Mouse (Mus musculus) CH12.LX (cell line): ENCODE results near the gene A930033H14Rik. TPM values are rescaled to one million over a fixed set of nuclear protein-coding genes. Genes with fewer than 3 reads are reported as not detected.

Experiments used
- DNase-seq: peaks from one replicate; pipeline ENCODE4 v3.0.0-alpha.2; 2013; ENCODE audit errors: extremely low read depth
- H3K27ac ChIP-seq: 2 replicates; pipeline ENCODE4 v1.5.1; 2012; ENCODE audit warnings: low read depth, mild to moderate bottlenecking, control low read depth, moderate library complexity; ENCODE audit not compliant: insufficient read depth
- H3K27me3 ChIP-seq: replicated peaks from 2 replicates; pipeline ENCODE3; 2012; ENCODE audit warnings: inconsistent platforms
- H3K36me3 ChIP-seq, 2 experiments: replicated peaks in 1 of 2; 2 replicates each; pipeline versions ENCODE3 to v1.6.1; 2012; ENCODE audit warnings: inconsistent platforms in 1 of 2, low read length in 1 of 2, mild to moderate bottlenecking in 1 of 2, mixed read lengths in 1 of 2, moderate library complexity in 1 of 2; ENCODE audit not compliant: control insufficient read depth in 1 of 2, insufficient read depth in 1 of 2
- H3K4me1 ChIP-seq, 2 experiments: 2 replicates each; pipeline ENCODE4 v1.6.1; 2012; ENCODE audit warnings: inconsistent platforms in 1 of 2, moderate library complexity in 1 of 2; ENCODE audit not compliant: insufficient read depth in 2 of 2, control insufficient read depth in 1 of 2
- H3K4me2 ChIP-seq: 2 replicates; pipeline ENCODE4 v1.6.1; 2012; ENCODE audit warnings: low read depth, mild to moderate bottlenecking, control low read depth; ENCODE audit not compliant: poor library complexity, insufficient read depth, severe bottlenecking
- H3K4me3 ChIP-seq, 3 experiments: fragments of 150-350 bp in 1 of 3; sonication (generic) in 1 of 3; replicated peaks in 1 of 3; 2 replicates each; pipeline versions ENCODE3 to v1.5.1; 2011 to 2012; ENCODE audit warnings: low read depth in 2 of 3, low read length in 2 of 3, mild to moderate bottlenecking in 2 of 3, moderate library complexity in 2 of 3, control low read depth in 1 of 3, improper control_type of control experiment in 1 of 3, inconsistent platforms in 1 of 3, mixed read lengths in 1 of 3; ENCODE audit not compliant: poor library complexity in 1 of 3
- H3K79me2 ChIP-seq: replicated peaks from 2 replicates; pipeline ENCODE4 v1.6.1; 2012; ENCODE audit warnings: mild to moderate bottlenecking, moderate library complexity; ENCODE audit not compliant: control insufficient read depth, poor library complexity, insufficient read depth, severe bottlenecking; ENCODE audit errors: extremely low read depth
- H3K9ac ChIP-seq: 2 replicates; pipeline ENCODE4 v1.6.1; 2012; ENCODE audit warnings: low read depth, mild to moderate bottlenecking, control low read depth, moderate library complexity; ENCODE audit not compliant: insufficient read depth
- H3K9me3 ChIP-seq: replicated peaks from 2 replicates; pipeline ENCODE3; 2012; ENCODE audit warnings: low read length, inconsistent platforms, mixed read lengths
- BHLHE40 ChIP-seq: IDR thresholded peaks from 2 replicates; pipeline ENCODE4 v1.6.1; 2011; ENCODE audit warnings: mild to moderate bottlenecking, low read depth, low read length, improper control_type of control experiment
- CHD2 ChIP-seq: IDR thresholded peaks from 2 replicates; pipeline ENCODE4 v1.6.1; 2011; ENCODE audit warnings: low read length, improper control_type of control experiment
- E2F4 ChIP-seq: IDR thresholded peaks from 2 replicates; pipeline ENCODE4 v1.6.1; 2011; ENCODE audit warnings: low read depth, low read length, improper control_type of control experiment; ENCODE audit not compliant: insufficient replicate concordance
- ELF1 ChIP-seq: IDR thresholded peaks from 2 replicates; pipeline ENCODE4 v1.6.1; 2014; ENCODE audit warnings: low read depth, mild to moderate bottlenecking, inconsistent platforms, low read length, improper control_type of control experiment
- EP300 ChIP-seq: IDR thresholded peaks from 2 replicates; pipeline ENCODE4 v1.6.1; 2011; ENCODE audit warnings: low read length, improper control_type of control experiment
- GABPA ChIP-seq: IDR thresholded peaks from 2 replicates; pipeline ENCODE4 v1.6.1; 2012; ENCODE audit warnings: low read depth, low read length, improper control_type of control experiment, inconsistent platforms; ENCODE audit not compliant: insufficient replicate concordance
- HCFC1 ChIP-seq: IDR thresholded peaks from 2 replicates; pipeline ENCODE4 v1.6.1; 2012; ENCODE audit warnings: low read depth, mild to moderate bottlenecking, inconsistent platforms, low read length, improper control_type of control experiment
- JUN ChIP-seq: IDR thresholded peaks from 2 replicates; pipeline ENCODE4 v1.6.1; 2011; ENCODE audit warnings: low read depth, mild to moderate bottlenecking, low read length, improper control_type of control experiment, moderate library complexity; ENCODE audit not compliant: insufficient read depth
- JUND ChIP-seq: conservative IDR thresholded peaks from 2 replicates; pipeline ENCODE4 v1.6.1; 2011; ENCODE audit warnings: low read depth, low read length, improper control_type of control experiment
- KAT2A ChIP-seq: IDR thresholded peaks from 2 replicates; pipeline ENCODE4 v1.6.1; 2012; ENCODE audit warnings: low read length, improper control_type of control experiment, inconsistent platforms; ENCODE audit not compliant: insufficient replicate concordance
- MAFK ChIP-seq: IDR thresholded peaks from 2 replicates; pipeline ENCODE4 v1.6.1; 2011; ENCODE audit warnings: low read length, improper control_type of control experiment; ENCODE audit not compliant: insufficient replicate concordance
- MAX ChIP-seq: IDR thresholded peaks from 2 replicates; pipeline ENCODE4 v1.6.1; 2011; ENCODE audit warnings: low read length, improper control_type of control experiment
- MAZ ChIP-seq: IDR thresholded peaks from 2 replicates; pipeline ENCODE4 v1.6.1; 2012; ENCODE audit warnings: low read depth, mild to moderate bottlenecking, inconsistent platforms, low read length, improper control_type of control experiment, moderate library complexity
- MXI1 ChIP-seq: IDR thresholded peaks from 2 replicates; pipeline ENCODE4 v1.6.1; 2011; ENCODE audit warnings: mild to moderate bottlenecking, low read depth, low read length, improper control_type of control experiment
- NELFE ChIP-seq: IDR thresholded peaks from 2 replicates; pipeline ENCODE4 v1.6.1; 2011; ENCODE audit warnings: low read depth, low read length, improper control_type of control experiment
- RAD21 ChIP-seq: IDR thresholded peaks from 2 replicates; pipeline ENCODE4 v1.6.1; 2011; ENCODE audit warnings: low read depth, mild to moderate bottlenecking, low read length, improper control_type of control experiment, moderate library complexity
- RCOR1 ChIP-seq: conservative IDR thresholded peaks from 2 replicates; pipeline ENCODE4 v1.6.1; 2012; ENCODE audit warnings: low read depth, mild to moderate bottlenecking, inconsistent platforms, low read length, improper control_type of control experiment
- SIN3A ChIP-seq: IDR thresholded peaks from 2 replicates; pipeline ENCODE4 v1.6.1; 2012; ENCODE audit warnings: low read length, improper control_type of control experiment, inconsistent platforms
- TBP ChIP-seq: conservative IDR thresholded peaks from 2 replicates; pipeline ENCODE4 v1.6.1; 2011; ENCODE audit warnings: low read depth, low read length, improper control_type of control experiment
- USF1 ChIP-seq: IDR thresholded peaks from 2 replicates; pipeline ENCODE4 v1.6.1; 2014; ENCODE audit warnings: low read depth, mild to moderate bottlenecking, inconsistent platforms, low read length, improper control_type of control experiment
- USF2 ChIP-seq: conservative IDR thresholded peaks from 2 replicates; pipeline ENCODE4 v1.6.1; 2011; ENCODE audit warnings: low read depth, low read length, improper control_type of control experiment
- ZKSCAN1 ChIP-seq: IDR thresholded peaks from 2 replicates; pipeline ENCODE4 v1.6.1; 2012; ENCODE audit warnings: low read depth, inconsistent platforms, low read length, improper control_type of control experiment, borderline replicate concordance
- dilution Hi-C: fragments of 300-500 bp; cut with MboI; formaldehyde crosslinking; loops from 2 replicates; pipeline ENCODE4 v1.14.3; 2020; ENCODE audit warnings: low sequenced_read_pairs; ENCODE audit not compliant: extremely low pct_unique_long_range_greater_than_20kb, extremely low pct_ligation_motif_present
- in situ Hi-C: fragments of 300-500 bp; cut with MboI; formaldehyde crosslinking; loops from 3 replicates; pipeline ENCODE4 v1.14.3; 2019; ENCODE audit warnings: low sequenced_read_pairs, low pct_ligation_motif_present, low pct_unique_long_range_greater_than_20kb, mixed read lengths
- polyA plus RNA-seq: library from polyadenylated mRNA; unstranded; fragments of >175 nt; gene quantifications from 2 replicates; pipeline ENCODE4 v1.2.1, GENCODE M21; 2012; ENCODE audit warnings: low read depth; ENCODE audit not compliant: insufficient read length
- total RNA-seq, 2 experiments: library from RNA; depleted of rRNA; stranded (reverse); fragments of 300-350 nt in 1 of 2; fragments of >200 nt in 1 of 2; gene quantifications; 2 replicates each; pipeline ENCODE4 v1.2.3; 2012 to 2014

The A930033H14Rik gene
- total and polyA plus RNA-seq, 3 experiments, result 0.13 to 0.85 (median 0.46) TPM

DNA sequence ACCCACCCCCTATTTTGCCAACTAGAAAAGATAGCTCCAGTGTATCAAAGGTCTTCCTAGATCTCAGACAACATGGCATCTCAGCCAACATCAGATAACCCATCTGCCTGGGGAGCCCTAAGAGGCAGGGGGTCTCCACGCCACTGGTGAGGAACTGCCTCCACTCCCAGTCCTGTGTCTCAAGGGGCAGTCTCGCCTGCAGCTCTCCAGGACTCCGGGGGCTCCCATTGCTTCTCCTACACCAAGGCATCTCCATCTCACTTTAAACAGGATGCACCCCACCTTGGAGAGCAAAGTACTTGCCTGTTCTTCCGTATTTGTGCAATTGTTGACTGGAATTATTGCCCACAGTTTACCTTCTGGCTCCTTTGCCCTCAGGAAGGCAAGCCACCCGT lies 40.8 kb upstream of the A930033H14Rik start:
- Histone ChIP-seq H3K4me2 (peak overlapping the region; percentile 79; the same call in 1 of the 2 replicates), H3K27me3 (no peaks in the 10 kb centered on the region), H3K27ac (peak overlapping the region; percentile 85), H3K9me3 (no peaks in the 10 kb centered on the region), H3K4me1 (peaks cover 37 to 73% of the 10 kb centered on the region in 2 experiments), H3K79me2 (peaks cover 5% of the 10 kb centered on the region), H3K4me3 (no peak overlapping the region), H3K9ac (0 out of 2 replicates have a peak overlapping the region, but pooled peaks have one; percentile 4), H3K36me3 (peaks cover 0 to 4% of the 10 kb centered on the region in 2 experiments)
- dilution Hi-C loops, result no loop called here
- no peak for DNase-seq
- no peak for TF ChIP-seq MAFK
- TF ChIP-seq ZKSCAN1, result no peak
- no peak for TF ChIP-seq MAZ
- TF ChIP-seq JUN, result no peak
- no peak for TF ChIP-seq EP300
- TF ChIP-seq USF2, result no peak
- no peak for TF ChIP-seq USF1
- TF ChIP-seq SIN3A, result no peak
- no peak for TF ChIP-seq MAX
- TF ChIP-seq MXI1, result no peak
- TF ChIP-seq RAD21, result no peak
- TF ChIP-seq E2F4, result no peak
- no peak for TF ChIP-seq ELF1
- TF ChIP-seq NELFE, result no peak
- TF ChIP-seq GABPA, result no peak
- TF ChIP-seq BHLHE40, result no peak
- no peak for TF ChIP-seq CHD2
- TF ChIP-seq TBP, result no peak
- TF ChIP-seq KAT2A, result no peak
- in situ Hi-C loops, result no loop called here

DNA sequence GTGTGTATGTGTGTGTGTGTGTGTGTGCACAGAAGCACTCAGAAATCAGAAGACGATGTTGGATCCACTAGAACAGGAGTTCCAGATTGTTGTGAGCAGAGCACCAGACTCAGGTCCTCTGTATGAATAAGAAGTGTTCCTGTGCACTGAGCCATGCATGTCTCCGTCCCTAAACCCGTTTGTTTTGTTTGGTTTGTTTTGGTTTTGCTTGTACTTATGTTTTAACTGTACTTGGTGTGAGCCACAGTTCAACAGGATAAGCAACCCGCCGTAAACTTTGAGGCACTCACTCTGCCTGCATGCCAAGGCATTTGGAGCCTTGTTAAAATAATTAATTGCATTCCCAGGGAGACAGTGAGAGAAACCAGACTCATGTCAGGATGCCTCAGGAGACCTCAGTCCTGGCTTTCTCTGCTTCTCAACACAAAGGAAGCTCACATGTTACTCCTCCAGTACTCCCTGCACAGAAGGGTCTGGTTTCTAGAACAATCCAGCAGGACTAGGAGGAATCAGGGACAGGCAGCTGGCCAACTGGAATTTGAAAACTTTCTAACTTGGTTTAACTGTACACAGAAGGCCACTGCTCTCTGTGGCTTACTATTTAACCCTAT lies 40.3 kb upstream of the A930033H14Rik start:
- TF ChIP-seq SIN3A, result no peak
- no peak for TF ChIP-seq RAD21
- TF ChIP-seq JUND, result no peak
- TF ChIP-seq CHD2, result no peak
- no peak for TF ChIP-seq RCOR1
- TF ChIP-seq HCFC1, result no peak
- Histone ChIP-seq H3K79me2 (peaks cover 5% of the 10 kb centered on the region), H3K4me3 (no peak overlapping the region), H3K27ac (peak overlapping the region; percentile 85), H3K4me2 (peak overlapping the region; percentile 79), H3K4me1 (peaks cover 36 to 73% of the 10 kb centered on the region in 2 experiments), H3K27me3 (no peaks in the 10 kb centered on the region), H3K9ac (peak overlapping the region; percentile 25; the same call in 1 of the 2 replicates), H3K9me3 (no peaks in the 10 kb centered on the region), H3K36me3 (peaks cover 0 to 4% of the 10 kb centered on the region in 2 experiments)
- DNase-seq, result no peak
- dilution Hi-C loops (no loop called here), in situ Hi-C loops (no loop called here)
